Mouse (Mus musculus) G1E (cell line): ENCODE results near the gene Flrt1. TPM values are rescaled to one million over a fixed set of nuclear protein-coding genes. Genes with fewer than 3 reads are reported as not detected.

ENCODE experiments used
- ATAC-seq: 2 replicates; pipeline ENCODE4 v1.8.0; 2016; ENCODE audit warnings: mild to moderate bottlenecking; ENCODE audit not compliant: insufficient number of reproducible peaks, poor library complexity, low FRiP score, severe bottlenecking; ENCODE audit errors: extremely low read depth
- DNase-seq: peaks from one replicate; pipeline ENCODE4 v3.0.0; 2012; ENCODE audit warnings: low spot score
- H3K27me3 ChIP-seq: 2 replicates; pipeline ENCODE4 v1.6.1; 2012; ENCODE audit warnings: mild to moderate bottlenecking, low read length, inconsistent platforms; ENCODE audit not compliant: insufficient read depth
- H3K36me3 ChIP-seq: replicated peaks from 2 replicates; pipeline ENCODE3; 2012; ENCODE audit warnings: mild to moderate bottlenecking, inconsistent platforms
- H3K4me1 ChIP-seq: 2 replicates; pipeline ENCODE4 v1.6.1; 2012; ENCODE audit warnings: low read depth, low read length, inconsistent platforms, mixed read lengths; ENCODE audit not compliant: insufficient read depth
- H3K4me3 ChIP-seq: 2 replicates; pipeline ENCODE4 v1.5.1; 2012; ENCODE audit warnings: low read depth, mild to moderate bottlenecking, inconsistent platforms, low read length, moderate library complexity, mixed read lengths
- H3K9me3 ChIP-seq: replicated peaks from 2 replicates; pipeline ENCODE4 v1.6.1; 2012; ENCODE audit warnings: inconsistent platforms
- CTCF ChIP-seq: IDR thresholded peaks from 2 replicates; pipeline ENCODE4 v1.5.1; 2012; ENCODE audit warnings: low read depth, low read length, inconsistent platforms, mixed read lengths
- GATA1 ChIP-seq: IDR thresholded peaks from 2 replicates; pipeline ENCODE4 v1.6.1; 2012; ENCODE audit warnings: borderline replicate concordance, low read length, inconsistent platforms, mixed read lengths
- GATA2 ChIP-seq: IDR thresholded peaks from 2 replicates; pipeline ENCODE4 v1.6.1; 2012; ENCODE audit warnings: low read depth, low read length, inconsistent platforms, borderline replicate concordance
- POLR2AphosphoS5 ChIP-seq: IDR thresholded peaks from 2 replicates; pipeline ENCODE4 v1.6.1; 2012; ENCODE audit warnings: low read depth, low read length, inconsistent platforms; ENCODE audit not compliant: insufficient replicate concordance
- TAL1 ChIP-seq: conservative IDR thresholded peaks from 2 replicates; pipeline ENCODE4 v1.6.1; 2012; ENCODE audit warnings: low read depth, low read length, inconsistent platforms, mixed read lengths
- polyA plus RNA-seq: library from polyadenylated mRNA; stranded (reverse); fragments of >175 nt; gene quantifications from 2 replicates; pipeline ENCODE4 v1.2.3, GENCODE M21; 2012
- total RNA-seq, 2 experiments: library from RNA; stranded (forward) in 1 of 2; stranded (reverse) in 1 of 2; fragments of 200-1000 nt in 1 of 2; fragments of >200 nt in 1 of 2; fragmentation: Nextera tagmentation in 1 of 2; gene quantifications; 2 replicates each; pipeline ENCODE4 v1.2.3; 2014 to 2017

Flrt1 gene
- total and polyA plus RNA-seq, 3 experiments, result 0.05 TPM; not detected in 2

GRCm38 (mm10) chr19:7140856-7141421, 35.4 kb upstream of the Flrt1 start:
- H3K9me3 ChIP-seq, result no peaks in the 10 kb centered on the region
- H3K27me3 ChIP-seq, result peaks cover 45% of the 10 kb centered on the region
- H3K36me3 ChIP-seq, result no peaks in the 10 kb centered on the region
- no peak overlapping the region for H3K4me3 ChIP-seq
- peaks cover 3% of the 10 kb centered on the region; the same call in 1 of the 2 replicates for H3K4me1 ChIP-seq
- ATAC-seq, result no peak
- DNase-seq, result no peak
- TF ChIP-seq POLR2AphosphoS5 (no peak), CTCF (no peak), GATA1 (no peak), GATA2 (no peak)

GRCm38 (mm10) chr19:7140373-7140772, 34.8 kb upstream of the Flrt1 start:
- DNase-seq (no peak), ATAC-seq (no peak)
- H3K9me3 ChIP-seq, result no peaks in the 10 kb centered on the region
- H3K27me3 ChIP-seq, result peaks cover 44% of the 10 kb centered on the region
- H3K4me1 ChIP-seq, result peaks cover 3% of the 10 kb centered on the region; the same call in 1 of the 2 replicates
- no peaks in the 10 kb centered on the region for H3K36me3 ChIP-seq
- H3K4me3 ChIP-seq, result no peak overlapping the region
- no peak for TF ChIP-seq GATA1

GRCm38 (mm10) chr19:7139321-7139720, 33.8 kb upstream of the Flrt1 start:
- no peak for ATAC-seq
- no peak for DNase-seq
- peaks cover 3% of the 10 kb centered on the region; the same call in 1 of the 2 replicates for H3K4me1 ChIP-seq
- H3K9me3 ChIP-seq, result no peaks in the 10 kb centered on the region
- peaks cover 47% of the 10 kb centered on the region for H3K27me3 ChIP-seq
- H3K4me3 ChIP-seq, result no peak overlapping the region
- TF ChIP-seq CTCF, result no peak
- TF ChIP-seq TAL1, result no peak
- no peak for TF ChIP-seq GATA1
- no peak for TF ChIP-seq GATA2
- TF ChIP-seq POLR2AphosphoS5, result no peak
- H3K36me3 ChIP-seq, result no peaks in the 10 kb centered on the region

DNA sequence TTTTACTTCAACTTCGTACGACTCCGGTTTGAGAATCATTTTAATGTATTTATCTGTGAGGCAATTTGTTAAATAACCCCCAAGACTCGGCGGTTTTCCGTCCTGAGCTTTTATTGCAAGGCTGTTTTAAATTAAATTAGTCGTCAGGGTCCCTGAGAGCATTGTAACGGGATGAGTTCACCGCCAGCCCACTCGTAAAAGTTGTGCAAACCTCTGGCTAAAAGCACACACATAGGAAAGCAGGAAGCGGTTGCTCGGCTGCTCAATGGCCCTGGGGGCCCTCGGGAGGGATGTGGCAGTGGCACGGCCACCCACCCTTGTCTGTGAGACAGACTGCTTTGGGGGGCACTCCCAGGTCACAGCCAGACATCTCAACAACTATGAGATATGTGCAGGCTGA, 32.8 kb upstream of the Flrt1 start:
- peaks cover 37% of the 10 kb centered on the region for H3K27me3 ChIP-seq
- H3K4me3 ChIP-seq, result no peak overlapping the region
- ATAC-seq (no peak), DNase-seq (no peak)
- no peaks in the 10 kb centered on the region for H3K4me1 ChIP-seq
- H3K36me3 ChIP-seq, result no peaks in the 10 kb centered on the region
- TF ChIP-seq GATA1 (no peak), POLR2AphosphoS5 (no peak), TAL1 (no peak)
- H3K9me3 ChIP-seq, result no peaks in the 10 kb centered on the region

GRCm38 (mm10) chr19:7136714-7137498, 31.4 kb upstream of the Flrt1 start:
- DNase-seq (no peak), ATAC-seq (no peak)
- H3K9me3 ChIP-seq, result no peaks in the 10 kb centered on the region
- H3K4me1 ChIP-seq, result no peaks in the 10 kb centered on the region
- TF ChIP-seq GATA2, result no peak
- TF ChIP-seq GATA1, result no peak
- no peak for TF ChIP-seq POLR2AphosphoS5
- no peak overlapping the region for H3K4me3 ChIP-seq
- peaks cover 41% of the 10 kb centered on the region for H3K27me3 ChIP-seq
- H3K36me3 ChIP-seq, result no peaks in the 10 kb centered on the region

GRCm38 (mm10) chr19:7136016-7136415, 30.5 kb upstream of the Flrt1 start:
- no peak overlapping the region for H3K4me3 ChIP-seq
- peaks cover 45% of the 10 kb centered on the region for H3K27me3 ChIP-seq
- no peaks in the 10 kb centered on the region for H3K9me3 ChIP-seq
- no peak for DNase-seq
- no peaks in the 10 kb centered on the region for H3K4me1 ChIP-seq
- H3K36me3 ChIP-seq, result no peaks in the 10 kb centered on the region
- ATAC-seq, result no peak
- TF ChIP-seq CTCF (no peak), TAL1 (no peak), POLR2AphosphoS5 (no peak), GATA2 (no peak), GATA1 (no peak)

GRCm38 (mm10) chr19:7135525-7135924, 30.0 kb upstream of the Flrt1 start:
- no peak for ATAC-seq

More at GRCm38 (mm10) chr19:7135525-7135924, 30.0 kb upstream of the Flrt1 start:
- no peaks in the 10 kb centered on the region for H3K4me1 ChIP-seq
- peaks cover 47% of the 10 kb centered on the region for H3K27me3 ChIP-seq
- no peak for TF ChIP-seq POLR2AphosphoS5
- no peak for TF ChIP-seq GATA1
- no peak for TF ChIP-seq GATA2
- H3K9me3 ChIP-seq, result no peaks in the 10 kb centered on the region
- no peak for DNase-seq
- no peak overlapping the region for H3K4me3 ChIP-seq
- no peaks in the 10 kb centered on the region for H3K36me3 ChIP-seq
